ENCODE assay signal across 8 mouse cellular contexts in genomic region chr3:41563997-41564396, GRCm38 (mm10). TPM values are rescaled to one million over a fixed set of nuclear protein-coding genes. Genes with fewer than 3 reads are reported as not detected.
DNase-seq lines count a peak whose midpoint lies in the region; ATAC-seq lines count a peak whose summit lies in the region.

No protein-coding gene starts in this region.

- H3K27ac ChIP-seq in intestine, embryonic 15.5 days: peak overlapping the region; percentile 97
- peak overlapping the region; percentile 97 for H3K27ac ChIP-seq in midbrain, embryonic 13.5 days

- WGBS in intestine, embryonic 15.5 days: under 1% methylated on average over 7 of the region's 7 CpGs
- 0% methylated on average over 7 of the region's 7 CpGs for WGBS in midbrain, embryonic 13.5 days

- H3K36me3 ChIP-seq in megakaryocyte, embryonic 14.5 days (replicated peaks; ENCODE audit: low read length): no peaks in the 10 kb centered on the region
- H3K36me3 ChIP-seq in intestine, embryonic 15.5 days: no peaks in the 10 kb centered on the region
- H3K36me3 ChIP-seq in midbrain, embryonic 13.5 days: no peaks in the 10 kb centered on the region

- H3K27me3 ChIP-seq in megakaryocyte, embryonic 14.5 days (replicated peaks): peaks cover 17% of the 10 kb centered on the region
- no peaks in the 10 kb centered on the region for H3K27me3 ChIP-seq in intestine, embryonic 15.5 days (replicated peaks)
- 0 out of 2 replicates have a peak, but pooled peaks cover 3% of the 10 kb centered on the region for H3K27me3 ChIP-seq in midbrain, embryonic 13.5 days

- ATAC-seq in megakaryocyte, adult 5-6 weeks (ENCODE audit: poor library complexity, severe bottlenecking): no peak
- no peak for ATAC-seq in intestine, embryonic 15.5 days
- ATAC-seq in midbrain, embryonic 13.5 days: no peak
- ATAC-seq in megakaryocyte progenitor cell, adult 5-6 weeks (replicated peaks; ENCODE audit: poor library complexity): no peak

- peak overlapping the region; percentile 87 for H3K9ac ChIP-seq in intestine, embryonic 15.5 days
- H3K9ac ChIP-seq in midbrain, embryonic 13.5 days (replicated peaks): peak overlapping the region; percentile 84

- peaks cover 20% of the 10 kb centered on the region for H3K4me1 ChIP-seq in megakaryocyte, embryonic 14.5 days
- 0 out of 2 replicates have a peak, but pooled peaks cover 5% of the 10 kb centered on the region for H3K4me1 ChIP-seq in intestine, embryonic 15.5 days (replicated peaks)
- H3K4me1 ChIP-seq in midbrain, embryonic 13.5 days (replicated peaks): peaks cover 16% of the 10 kb centered on the region

- no peaks in the 10 kb centered on the region for H3K9me3 ChIP-seq in megakaryocyte, embryonic 14.5 days
- H3K9me3 ChIP-seq in intestine, embryonic 15.5 days: no peaks in the 10 kb centered on the region
- no peaks in the 10 kb centered on the region for H3K9me3 ChIP-seq in midbrain, embryonic 13.5 days

- H3K4me3 ChIP-seq in megakaryocyte, embryonic 14.5 days (replicated peaks): peak overlapping the region; percentile 93
- H3K4me3 ChIP-seq in intestine, embryonic 15.5 days (replicated peaks): peak overlapping the region; percentile 76
- peak overlapping the region; percentile 75 for H3K4me3 ChIP-seq in midbrain, embryonic 13.5 days (replicated peaks)

- DNase-seq in adrenal gland, postnatal 10 days: peak; percentile 38
- DNase-seq in adrenal gland, postnatal 4 days (ENCODE audit: low spot score in 2 of 2): no peak
- no peak for DNase-seq in left cerebral cortex, adult 9 months (ENCODE audit: low spot score in 2 of 2)

- peak overlapping the region; percentile 91 for H3K4me2 ChIP-seq in intestine, embryonic 15.5 days (replicated peaks)
- H3K4me2 ChIP-seq in midbrain, embryonic 13.5 days (replicated peaks): peak overlapping the region; percentile 88

RNA-seq across cellular contexts. Expression of gene Jade1, which starts 8.5 kb away (rescaled TPM):
- total RNA-seq in adrenal gland, postnatal 10 days (2021): 10 to 100 TPM; 43.5 to 51.6 TPM
- total RNA-seq in adrenal gland, postnatal 4 days (2021): 10 to 100 TPM; 57.5 to 59.7 TPM
- 1.5 TPM in 1 of 2 replicates, not detected in the other for polyA plus RNA-seq in megakaryocyte, embryonic 14.5 days (2012; ENCODE audit: insufficient read depth, low replicate concordance)
- 23.4 and 26.5 TPM in 2 replicates for total RNA-seq in megakaryocyte, adult 5-6 weeks (2015)
- 17.7 and 20.4 TPM in 2 replicates for total RNA-seq in megakaryocyte, adult 5-6 weeks (2017)
- 21.8 and 24.1 TPM in 2 replicates for polyA plus RNA-seq in intestine, embryonic 15.5 days (2015; fragmentation: Nextera tagmentation; extraction: Ambion mirVana)
- 10.5 and 13.2 TPM in 2 replicates for polyA plus RNA-seq in midbrain, embryonic 13.5 days (2015; fragmentation: Nextera tagmentation; extraction: Ambion mirVana)
- total RNA-seq in megakaryocyte progenitor cell, adult 5-6 weeks (2015): 45.3 and 47.8 TPM in 2 replicates
- total RNA-seq in megakaryocyte progenitor cell, adult 5-6 weeks (2017): 34.6 and 38.7 TPM in 2 replicates
